Mouse (Mus musculus): ENCODE measurements around the gene Hist1h4h.
A peak's percentile ranks its signal among the peaks of the same experiment; 100 is the strongest.

- TF ChIP-seq CTCF (IDR thresholded peaks at IDR 0.05; ENCODE audit: borderline replicate concordance, insufficient read depth, low read length) (no peak), POLR2A (IDR thresholded peaks at IDR 0.05; ENCODE audit: low read depth, low read length) (peak; percentile 62; the same call in 1 of the 2 replicates)
Measured at GRCm38 (mm10) chr13:23536076-23536822, 5.4 kb downstream of the Hist1h4h start.
